Mouse (Mus musculus): ENCODE data around the gene Gtpbp10.

The Gtpbp10 gene

GRCm38 (mm10) chr5:5559079-5559740 is at the start of gene Gtpbp10:
Gene Gtpbp10 (minus strand): TSS chr5:5559538.
- DNase-seq (ENCODE audit: low read depth, low spot score), result peak; percentile 89

- DNase-seq (ENCODE audit: low read depth, low spot score), result no peak
These were observed 28.3 kb upstream of the Gtpbp10 start for GRCm38 (mm10) chr5:5587686-5588085.

GRCm38 (mm10) chr5:5573749-5574317 is 14.5 kb upstream of the Gtpbp10 start, which contains the start of gene Gm8773:
Gene Gm8773 (plus strand): TSS chr5:5573799.
- DNase-seq (ENCODE audit: low read depth, low spot score), result peak; percentile 52

GRCm38 (mm10) chr5:5562435-5562834 is 3.1 kb upstream of the Gtpbp10 start:
- DNase-seq (ENCODE audit: low read depth, low spot score), result peak; percentile 81

- DNase-seq (ENCODE audit: low read depth, low spot score), result peak; percentile 59
These were observed 1.8 kb upstream of the Gtpbp10 start for GRCm38 (mm10) chr5:5561041-5561706.

GRCm38 (mm10) chr5:5559798-5560197 is 460 bp upstream of the Gtpbp10 start:
- no peak for DNase-seq (ENCODE audit: low read depth, low spot score)

- no peak for DNase-seq (ENCODE audit: low read depth, low spot score)
These were observed 8.2 kb downstream of the Gtpbp10 start for GRCm38 (mm10) chr5:5551110-5551509.

GRCm38 (mm10) chr5:5540385-5540784 is 19.0 kb downstream of the Gtpbp10 start:
- peak; percentile 69 for DNase-seq (ENCODE audit: low read depth, low spot score)

- DNase-seq (ENCODE audit: low read depth, low spot score), result peak; percentile 29
These were observed 19.6 kb downstream of the Gtpbp10 start for GRCm38 (mm10) chr5:5539771-5540170.

- no peak for DNase-seq (ENCODE audit: low read depth, low spot score)
These were observed 23.2 kb downstream of the Gtpbp10 start for GRCm38 (mm10) chr5:5536131-5536530.

GRCm38 (mm10) chr5:5533656-5534420 is 25.5 kb downstream of the Gtpbp10 start:
- DNase-seq (ENCODE audit: low read depth, low spot score), result no peak

- DNase-seq (ENCODE audit: low read depth, low spot score), result no peak
These were observed 43.9 kb downstream of the Gtpbp10 start for GRCm38 (mm10) chr5:5515411-5515810.

GRCm38 (mm10) chr5:5514196-5515076 is 44.9 kb downstream of the Gtpbp10 start, which contains the start of gene Cldn12:
Gene Cldn12 (minus strand): TSS chr5:5514958.
- DNase-seq (ENCODE audit: low read depth, low spot score), result peak; percentile 99

GRCm38 (mm10) chr5:5511401-5511800 is 47.9 kb downstream of the Gtpbp10 start:
- no peak for DNase-seq (ENCODE audit: low read depth, low spot score)

- no peak for DNase-seq (ENCODE audit: low read depth, low spot score)
These were observed 48.3 kb downstream of the Gtpbp10 start for GRCm38 (mm10) chr5:5510989-5511388.

GRCm38 (mm10) chr5:5510304-5510887 is 48.9 kb downstream of the Gtpbp10 start:
- peak; percentile 64 for DNase-seq (ENCODE audit: low read depth, low spot score)

- no peak for DNase-seq (ENCODE audit: low read depth, low spot score)
These were observed 51.1 kb downstream of the Gtpbp10 start for GRCm38 (mm10) chr5:5508231-5508630.

- peak; percentile 77 for DNase-seq (ENCODE audit: low read depth, low spot score)
These were observed 51.6 kb downstream of the Gtpbp10 start for GRCm38 (mm10) chr5:5507701-5508225.

GRCm38 (mm10) chr5:5504456-5504855 is 54.9 kb downstream of the Gtpbp10 start:
- no peak for DNase-seq (ENCODE audit: low read depth, low spot score)

GRCm38 (mm10) chr5:5503381-5503780 is 56.0 kb downstream of the Gtpbp10 start:
- peak; percentile 47 for DNase-seq (ENCODE audit: low read depth, low spot score)

All from 3T3-L1 (cell line).